Mouse (Mus musculus) ovary, postnatal 36 days (tissue): ENCODE data around the gene Traf2.

ENCODE experiments used
- DNase-seq: peaks from one replicate; pipeline ENCODE4 v3.0.0; 2022; ENCODE audit warnings: low spot score, mixed read lengths

Traf2 gene

GRCm38 (mm10) chr2:25546811-25547491 is at the start of gene Traf2:
Traf2 (minus strand) TSS chr2:25546940.
- DNase-seq: peak; percentile 98

GRCm38 (mm10) chr2:25591863-25592262 is 45.1 kb upstream of the Traf2 start:
- DNase-seq: no peak

- no peak for DNase-seq
Observed at GRCm38 (mm10) chr2:25588227-25588907, 41.6 kb upstream of the Traf2 start.

- DNase-seq: no peak
Observed at GRCm38 (mm10) chr2:25587290-25587689, 40.5 kb upstream of the Traf2 start.

- DNase-seq: no peak
Observed at GRCm38 (mm10) chr2:25585601-25586000, 38.9 kb upstream of the Traf2 start.

- no peak for DNase-seq
Observed at GRCm38 (mm10) chr2:25584856-25585255, 38.1 kb upstream of the Traf2 start.

GRCm38 (mm10) chr2:25584152-25584551 is 37.4 kb upstream of the Traf2 start:
- DNase-seq: no peak

- DNase-seq: no peak
Observed at GRCm38 (mm10) chr2:25583571-25583970, 36.8 kb upstream of the Traf2 start.

GRCm38 (mm10) chr2:25583120-25583481 is 36.4 kb upstream of the Traf2 start:
- no peak for DNase-seq

GRCm38 (mm10) chr2:25582466-25583119 is 35.9 kb upstream of the Traf2 start:
- peak; percentile 38 for DNase-seq

GRCm38 (mm10) chr2:25581901-25582301 is 35.2 kb upstream of the Traf2 start:
- no peak for DNase-seq

GRCm38 (mm10) chr2:25581294-25581864 is 34.6 kb upstream of the Traf2 start, which contains the start of gene Ajm1:
Ajm1 (minus strand) TSS chr2:25581757.
- peak; percentile 56 for DNase-seq

- DNase-seq: no peak
Observed at GRCm38 (mm10) chr2:25580621-25581101, 33.9 kb upstream of the Traf2 start.

- DNase-seq: no peak
Observed at GRCm38 (mm10) chr2:25579737-25580460, 33.2 kb upstream of the Traf2 start.

- no peak for DNase-seq
Observed at GRCm38 (mm10) chr2:25578796-25579736, 32.3 kb upstream of the Traf2 start.

- no peak for DNase-seq
Observed at GRCm38 (mm10) chr2:25577951-25578795, 31.4 kb upstream of the Traf2 start.

GRCm38 (mm10) chr2:25576965-25577891 is 30.5 kb upstream of the Traf2 start:
- DNase-seq: no peak

- no peak for DNase-seq
Observed at GRCm38 (mm10) chr2:25576028-25576850, 29.5 kb upstream of the Traf2 start.
